Mouse (Mus musculus) forebrain, embryonic 11.5 days (tissue): ENCODE data around the gene Cacnb4. TPM values are rescaled to one million over a fixed set of nuclear protein-coding genes. Genes with fewer than 3 reads are reported as not detected.

Experiments
- ATAC-seq: fragments of 200-750 bp; cut with Nextera tagmentation; replicated peaks from 2 replicates; pipeline ENCODE4 v1.8.0; 2017; ENCODE audit warnings: moderate TSS enrichment; ENCODE audit not compliant: low FRiP score
- DNase-seq: peaks from one replicate; pipeline ENCODE4 v3.0.0-alpha.2; 2017; ENCODE audit warnings: low spot score
- H3K27ac ChIP-seq: fragments of 300-500 bp; sonication (generic); 2 replicates; pipeline ENCODE4 v1.5.1; 2014; ENCODE audit warnings: low read depth, low read length
- H3K27me3 ChIP-seq: fragments of 300-500 bp; sonication (generic); 2 replicates; pipeline ENCODE4 v1.6.1; 2014; ENCODE audit warnings: mild to moderate bottlenecking, low read length, mixed read lengths; ENCODE audit not compliant: control insufficient read depth, insufficient read depth
- H3K36me3 ChIP-seq: fragments of 300-500 bp; sonication (generic); 2 replicates; pipeline ENCODE4 v1.6.1; 2014; ENCODE audit warnings: mild to moderate bottlenecking, low read length, moderate library complexity, mixed read lengths; ENCODE audit not compliant: control insufficient read depth, insufficient read depth
- H3K4me1 ChIP-seq: fragments of 300-500 bp; sonication (generic); replicated peaks from 2 replicates; pipeline ENCODE4 v1.6.1; 2014; ENCODE audit warnings: low read length, mixed read lengths; ENCODE audit not compliant: control insufficient read depth, insufficient read depth
- H3K4me2 ChIP-seq: fragments of 300-500 bp; sonication (generic); 2 replicates; pipeline ENCODE4 v1.6.1; 2014; ENCODE audit warnings: low read depth, mild to moderate bottlenecking, low read length, moderate library complexity, mixed read lengths; ENCODE audit not compliant: severe bottlenecking
- H3K4me3 ChIP-seq: fragments of 300-500 bp; sonication (generic); 2 replicates; pipeline ENCODE4 v1.5.1; 2014; ENCODE audit warnings: low read depth, low read length
- H3K9ac ChIP-seq: fragments of 300-500 bp; sonication (generic); 2 replicates; pipeline ENCODE4 v1.6.1; 2014; ENCODE audit warnings: low read length
- H3K9me3 ChIP-seq: fragments of 300-500 bp; sonication (generic); 2 replicates; pipeline ENCODE4 v1.6.1; 2016; ENCODE audit warnings: low read length, mixed read lengths; ENCODE audit not compliant: control insufficient read depth
- WGBS: fragments of 180-500 bp; shearing (Covaris S2); extraction: QIAGEN DNeasy Blood & Tissue Kit; methylation state at CpG from one replicate; pipeline ENCODE4 v1.1.7; 2014; 5-methylcytosine and 5-hydroxymethylcytosine counted together
- polyA plus RNA-seq: library from polyadenylated mRNA; unstranded; fragments of >200 nt; fragmentation: Nextera tagmentation; extraction: Ambion mirVana; gene quantifications from 2 replicates; pipeline ENCODE4 v1.2.1, GENCODE M21; 2014

The Cacnb4 gene
- polyA plus RNA-seq, 1 experiment from 2014 or later, result 2.6 TPM

GRCm38 (mm10) chr2:52378448-52378804 is 298.2 kb downstream of the Cacnb4 start, which contains the start of gene Neb:
TSS of gene Neb (minus strand) at chr2:52378474.
- H3K4me3 ChIP-seq, result no peak within 1 kb of the TSS
- no peaks in the 10 kb centered on the region for H3K4me1 ChIP-seq
- DNase-seq (no peak), ATAC-seq (peak; percentile 46; the same call in 1 of the 2 replicates)
- H3K9ac ChIP-seq, result no peak within 1 kb of the TSS
- H3K36me3 ChIP-seq, result no peaks in the 10 kb centered on the region
- H3K9me3 ChIP-seq, result no peaks in the 10 kb centered on the region
- 52% methylated on average over 7 of the region's 7 CpGs for WGBS
- H3K27ac ChIP-seq, result no peak within 1 kb of the TSS
- no peak within 1 kb of the TSS for H3K4me2 ChIP-seq
- H3K27me3 ChIP-seq, result no peaks in the 10 kb centered on the region; the same call in 1 of the 2 replicates

Other genes with a start within 250 kb of the Cacnb4 start
- 39.8 and 42.9 TPM in 2 replicates for gene Stam2, start 65.5 kb upstream of the Cacnb4 start, polyA plus RNA-seq
- gene Fmnl2, start 181.0 kb upstream of the Cacnb4 start, polyA plus RNA-seq, result 10.4 and 10.6 TPM in 2 replicates